Mouse (Mus musculus): ENCODE measurements around the gene Daxx. TPM values are rescaled to one million over a fixed set of nuclear protein-coding genes. Genes with fewer than 3 reads are reported as not detected.

Gene Daxx
- polyA plus RNA-seq, 1 experiment from 2014 or later, result 73.1 TPM

GRCm38 (mm10) chr17:33917656-33918292 lies 8.6 kb downstream of the Daxx start:
- H3K9me3 ChIP-seq, result 0 out of 2 replicates have a peak, but pooled peaks cover 2% of the 10 kb centered on the region
- peaks cover 70% of the 10 kb centered on the region for H3K4me1 ChIP-seq (replicated peaks)
- H3K4me3 ChIP-seq, result peak overlapping the region; percentile 79
- H3K27me3 ChIP-seq (ENCODE audit: insufficient read depth, poor library complexity, severe bottlenecking), result 0 out of 2 replicates have a peak, but pooled peaks cover 17% of the 10 kb centered on the region
- peaks cover 45% of the 10 kb centered on the region for H3K36me3 ChIP-seq
- no peak for DNase-seq (ENCODE audit: low spot score)
- H3K27ac ChIP-seq, result no peak overlapping the region
- WGBS, result 85% methylated on average over 18 of the region's 18 CpGs

- peak overlapping the region; percentile 35; the same call in 1 of the 2 replicates for H3K27ac ChIP-seq
- 59% methylated on average over 37 of the region's 37 CpGs for WGBS
- H3K36me3 ChIP-seq, result peaks cover 37% of the 10 kb centered on the region
- H3K4me1 ChIP-seq (replicated peaks), result peaks cover 66% of the 10 kb centered on the region
- no peak for DNase-seq (ENCODE audit: low spot score)
- peak overlapping the region; percentile 61 for H3K4me3 ChIP-seq
- H3K9me3 ChIP-seq, result 0 out of 2 replicates have a peak, but pooled peaks cover 2% of the 10 kb centered on the region
- 0 out of 2 replicates have a peak, but pooled peaks cover 17% of the 10 kb centered on the region for H3K27me3 ChIP-seq (ENCODE audit: insufficient read depth, poor library complexity, severe bottlenecking)
Measured at GRCm38 (mm10) chr17:33918293-33919203, 9.3 kb downstream of the Daxx start.

- Histone ChIP-seq H3K36me3 (peaks cover 27% of the 10 kb centered on the region), H3K4me1 (replicated peaks) (peaks cover 63% of the 10 kb centered on the region)
- peak; percentile 46 for DNase-seq (ENCODE audit: low spot score)
Measured at GRCm38 (mm10) chr17:33919351-33920281, 10.4 kb downstream of the Daxx start.

GRCm38 (mm10) chr17:33920282-33921097 lies 11.3 kb downstream of the Daxx start:
- Histone ChIP-seq H3K9me3 (0 out of 2 replicates have a peak, but pooled peaks cover 2% of the 10 kb centered on the region), H3K36me3 (peaks cover 28% of the 10 kb centered on the region), H3K27ac (peak overlapping the region; percentile 83), H3K4me3 (peak overlapping the region; percentile 61), H3K4me1 (replicated peaks) (peaks cover 55% of the 10 kb centered on the region), H3K27me3 (ENCODE audit: insufficient read depth, poor library complexity, severe bottlenecking) (0 out of 2 replicates have a peak, but pooled peaks cover 17% of the 10 kb centered on the region)
- peak; percentile 88 for DNase-seq (ENCODE audit: low spot score)
- under 1% methylated on average over 36 of the region's 36 CpGs for WGBS

More at GRCm38 (mm10) chr17:33919351-33920281, 10.4 kb downstream of the Daxx start:
- Histone ChIP-seq H3K4me3 (peak overlapping the region; percentile 61), H3K27me3 (ENCODE audit: insufficient read depth, poor library complexity, severe bottlenecking) (0 out of 2 replicates have a peak, but pooled peaks cover 17% of the 10 kb centered on the region), H3K27ac (peak overlapping the region; percentile 83), H3K9me3 (0 out of 2 replicates have a peak, but pooled peaks cover 2% of the 10 kb centered on the region)
- under 1% methylated on average over 52 of the region's 52 CpGs for WGBS

GRCm38 (mm10) chr17:33921361-33921760 lies 12.1 kb downstream of the Daxx start:
- Histone ChIP-seq H3K9me3 (0 out of 2 replicates have a peak, but pooled peaks cover 2% of the 10 kb centered on the region), H3K4me3 (0 out of 2 replicates have a peak overlapping the region, but pooled peaks have one; percentile 61)
- WGBS, result 86% methylated on average over 7 of the region's 7 CpGs

GRCm38 (mm10) chr17:33924577-33925283 lies 15.5 kb downstream of the Daxx start:
- WGBS, result 78% methylated on average over 10 of the region's 10 CpGs
- Histone ChIP-seq H3K27ac (no peak overlapping the region), H3K27me3 (ENCODE audit: insufficient read depth, poor library complexity, severe bottlenecking) (no peaks in the 10 kb centered on the region), H3K36me3 (peaks cover 31% of the 10 kb centered on the region), H3K9me3 (no peaks in the 10 kb centered on the region), H3K4me1 (replicated peaks) (peaks cover 35% of the 10 kb centered on the region), H3K4me3 (0 out of 2 replicates have a peak overlapping the region, but pooled peaks have one; percentile 5)
- no peak for DNase-seq (ENCODE audit: low spot score)

More at GRCm38 (mm10) chr17:33921361-33921760, 12.1 kb downstream of the Daxx start:
- Histone ChIP-seq H3K27ac (no peak overlapping the region), H3K27me3 (ENCODE audit: insufficient read depth, poor library complexity, severe bottlenecking) (0 out of 2 replicates have a peak, but pooled peaks cover 17% of the 10 kb centered on the region), H3K36me3 (peaks cover 37% of the 10 kb centered on the region), H3K4me1 (replicated peaks) (peaks cover 49% of the 10 kb centered on the region)
- no peak for DNase-seq (ENCODE audit: low spot score)

- H3K9me3 ChIP-seq, result no peaks in the 10 kb centered on the region
- peaks cover 34% of the 10 kb centered on the region for H3K4me1 ChIP-seq (replicated peaks)
- no peak overlapping the region for H3K27ac ChIP-seq
- WGBS, result 82% methylated on average over 21 of the region's 21 CpGs
- no peaks in the 10 kb centered on the region for H3K27me3 ChIP-seq (ENCODE audit: insufficient read depth, poor library complexity, severe bottlenecking)
- DNase-seq (ENCODE audit: low spot score), result no peak
- peaks cover 31% of the 10 kb centered on the region for H3K36me3 ChIP-seq
- no peak overlapping the region for H3K4me3 ChIP-seq
Measured at GRCm38 (mm10) chr17:33925406-33926116, 16.3 kb downstream of the Daxx start.

GRCm38 (mm10) chr17:33926207-33926932 lies 17.2 kb downstream of the Daxx start:
- peak; percentile 42 for DNase-seq (ENCODE audit: low spot score)
- Histone ChIP-seq H3K27me3 (ENCODE audit: insufficient read depth, poor library complexity, severe bottlenecking) (peaks cover 4% of the 10 kb centered on the region; the same call in 1 of the 2 replicates), H3K4me1 (replicated peaks) (peaks cover 37% of the 10 kb centered on the region), H3K4me3 (no peak overlapping the region), H3K9me3 (no peaks in the 10 kb centered on the region), H3K27ac (no peak overlapping the region), H3K36me3 (peaks cover 31% of the 10 kb centered on the region)
- 77% methylated on average over 17 of the region's 17 CpGs for WGBS

- H3K4me3 ChIP-seq, result peak overlapping the region; percentile 87
- H3K27me3 ChIP-seq (ENCODE audit: insufficient read depth, poor library complexity, severe bottlenecking), result peaks cover 5% of the 10 kb centered on the region; the same call in 1 of the 2 replicates
- H3K4me1 ChIP-seq (replicated peaks), result peaks cover 45% of the 10 kb centered on the region
- peak overlapping the region; percentile 95 for H3K27ac ChIP-seq
- WGBS, result 64% methylated on average over 21 of the region's 21 CpGs
- peaks cover 47% of the 10 kb centered on the region for H3K36me3 ChIP-seq
- no peak for DNase-seq (ENCODE audit: low spot score)
- no peaks in the 10 kb centered on the region for H3K9me3 ChIP-seq
Measured at GRCm38 (mm10) chr17:33928251-33928947, 19.2 kb downstream of the Daxx start.
